Mouse (Mus musculus) MEL (cell line): ENCODE measurements at regions not wholly inside any gene's neighbourhood (a gene's known extent, or its start where the extent isn't known, plus 50 kb on each side); places are given as distances from the start of the nearest gene placed in this dataset.

Experiments
- KAT2A ChIP-seq: conservative IDR thresholded peaks from 2 replicates; pipeline ENCODE4 v1.6.1; 2012; ENCODE audit warnings: low read depth, low read length, improper control_type of control experiment, inconsistent platforms
- POLR2A ChIP-seq, 2 experiments: IDR thresholded peaks; 2 replicates each; pipeline ENCODE4 v1.6.1; 2011 to 2012; ENCODE audit warnings: low read length in 2 of 2, mild to moderate bottlenecking in 2 of 2, control low read depth in 1 of 2, improper control_type of control experiment in 1 of 2, low read depth in 1 of 2, moderate library complexity in 1 of 2; ENCODE audit not compliant: control insufficient read depth in 1 of 2, insufficient read depth in 1 of 2, poor library complexity in 1 of 2
- TAL1 ChIP-seq: IDR thresholded peaks from 2 replicates; pipeline ENCODE4 v1.6.1; 2012; ENCODE audit warnings: mild to moderate bottlenecking, inconsistent platforms, low read length, moderate library complexity, mixed read lengths
- TCF12 ChIP-seq: IDR thresholded peaks from 2 replicates; pipeline ENCODE4 v1.6.1; 2014; ENCODE audit warnings: low read depth, mild to moderate bottlenecking, inconsistent platforms, low read length, improper control_type of control experiment, moderate library complexity
- USF1 ChIP-seq: IDR thresholded peaks from 2 replicates; pipeline ENCODE4 v1.6.1; 2014; ENCODE audit warnings: low read depth, mild to moderate bottlenecking, inconsistent platforms, low read length, improper control_type of control experiment, moderate library complexity

GRCm38 (mm10) chr11:114233636-114234541 lies 167.0 kb upstream of the Sdk2 start:
- TF ChIP-seq USF1 (no peak), KAT2A (no peak), TAL1 (no peak), POLR2A (IDR thresholded peaks at IDR 0.05; ENCODE audit: control insufficient read depth in 1 of 2, insufficient read depth in 1 of 2, low read depth in 1 of 2, low read length in 2 of 2, poor library complexity in 1 of 2) (no peak), TCF12 (no peak)
